Mouse (Mus musculus) megakaryocyte, embryonic 14.5 days (primary cell): ENCODE measurements around the gene Praf2. TPM values are rescaled to one million over a fixed set of nuclear protein-coding genes. Genes with fewer than 3 reads are reported as not detected.
"Not testable (repeated sequence)": the region's sequence is repeated elsewhere in the genome, so short reads cannot be mapped to it uniquely, and the experiment has no call there.

Source experiments
- H3K27me3 ChIP-seq: replicated peaks from 2 replicates; pipeline ENCODE3; 2012; ENCODE audit warnings: inconsistent platforms
- H3K36me3 ChIP-seq: replicated peaks from 2 replicates; pipeline ENCODE3; 2012; ENCODE audit warnings: low read length, inconsistent platforms, mixed read lengths
- H3K4me1 ChIP-seq: 2 replicates; pipeline ENCODE4 v1.6.1; 2012; ENCODE audit warnings: inconsistent platforms
- H3K4me3 ChIP-seq: replicated peaks from 2 replicates; pipeline ENCODE3; 2012; ENCODE audit warnings: moderate library complexity, mild to moderate bottlenecking, inconsistent platforms
- H3K9me3 ChIP-seq: 2 replicates; pipeline ENCODE4 v1.6.1; 2012; ENCODE audit warnings: inconsistent platforms
- FLI1 ChIP-seq: IDR thresholded peaks from 2 replicates; pipeline ENCODE4 v1.6.1; 2012; ENCODE audit warnings: low read length, inconsistent platforms, mixed read lengths
- GATA1 ChIP-seq: IDR thresholded peaks from 3 replicates; pipeline ENCODE4 v1.6.1; 2012; ENCODE audit warnings: mixed read lengths, low read length, inconsistent platforms, borderline replicate concordance
- polyA plus RNA-seq: library from polyadenylated mRNA; stranded (reverse); fragments of >175 nt; gene quantifications from 2 replicates; pipeline ENCODE4 v1.2.3, GENCODE M21; 2012; ENCODE audit warnings: low replicate concordance; ENCODE audit not compliant: insufficient read depth

Praf2 gene
- polyA plus RNA-seq, 1 experiment: 28.2 TPM

- 0 out of 2 replicates have a peak, but pooled peaks cover 8% of the 10 kb centered on the region for H3K4me1 ChIP-seq
- no peak overlapping the region for H3K4me3 ChIP-seq
- H3K27me3 ChIP-seq: no peaks in the 10 kb centered on the region
- no peaks in the 10 kb centered on the region for H3K9me3 ChIP-seq
- no peaks in the 10 kb centered on the region for H3K36me3 ChIP-seq
- TF ChIP-seq FLI1 (no peak), GATA1 (no peak)
Measured at GRCm38 (mm10) chrX:7740082-7740819, 12.0 kb downstream of the Praf2 start.

GRCm38 (mm10) chrX:7741103-7741502 lies 12.9 kb downstream of the Praf2 start:
- Histone ChIP-seq H3K4me1 (0 out of 2 replicates have a peak, but pooled peaks cover 8% of the 10 kb centered on the region), H3K36me3 (no peaks in the 10 kb centered on the region), H3K9me3 (no peaks in the 10 kb centered on the region), H3K27me3 (no peaks in the 10 kb centered on the region), H3K4me3 (no peak overlapping the region)
- no peak for TF ChIP-seq FLI1
- no peak for TF ChIP-seq GATA1

- no peak overlapping the region for H3K4me3 ChIP-seq
- H3K9me3 ChIP-seq: no peaks in the 10 kb centered on the region
- no peaks in the 10 kb centered on the region for H3K27me3 ChIP-seq
Measured at GRCm38 (mm10) chrX:7743470-7743869, 15.2 kb downstream of the Praf2 start.

GRCm38 (mm10) chrX:7744940-7745339 lies 16.7 kb downstream of the Praf2 start:
- H3K9me3 ChIP-seq: no peaks in the 10 kb centered on the region
- no peak for TF ChIP-seq FLI1
- H3K4me3 ChIP-seq: no peak overlapping the region
- 0 out of 2 replicates have a peak, but pooled peaks cover 4% of the 10 kb centered on the region for H3K4me1 ChIP-seq
- no peaks in the 10 kb centered on the region for H3K36me3 ChIP-seq
- no peaks in the 10 kb centered on the region for H3K27me3 ChIP-seq

More at GRCm38 (mm10) chrX:7743470-7743869, 15.2 kb downstream of the Praf2 start:
- Histone ChIP-seq H3K36me3 (no peaks in the 10 kb centered on the region), H3K4me1 (0 out of 2 replicates have a peak, but pooled peaks cover 4% of the 10 kb centered on the region)
- TF ChIP-seq GATA1: no peak
- TF ChIP-seq FLI1: no peak

GRCm38 (mm10) chrX:7745429-7745828 lies 17.2 kb downstream of the Praf2 start:
- Histone ChIP-seq H3K4me1 (0 out of 2 replicates have a peak, but pooled peaks cover 4% of the 10 kb centered on the region), H3K27me3 (no peaks in the 10 kb centered on the region)
- TF ChIP-seq FLI1 (no peak), GATA1 (no peak)

GRCm38 (mm10) chrX:7750432-7751116 lies 22.3 kb downstream of the Praf2 start, which contains the start of gene Ccdc120:
Gene Ccdc120, minus strand, starts transcription at chrX:7750905.
- Histone ChIP-seq H3K4me1 (no peaks in the 10 kb centered on the region), H3K9me3 (no peaks in the 10 kb centered on the region), H3K36me3 (no peaks in the 10 kb centered on the region), H3K27me3 (no peaks in the 10 kb centered on the region), H3K4me3 (peak within 1 kb of the TSS; percentile 91)
- TF ChIP-seq GATA1: no peak
- no peak for TF ChIP-seq FLI1

More at GRCm38 (mm10) chrX:7745429-7745828, 17.2 kb downstream of the Praf2 start:
- H3K9me3 ChIP-seq: no peaks in the 10 kb centered on the region
- no peak overlapping the region for H3K4me3 ChIP-seq
- no peaks in the 10 kb centered on the region for H3K36me3 ChIP-seq

GRCm38 (mm10) chrX:7753627-7754026 lies 25.4 kb downstream of the Praf2 start:
- H3K4me3 ChIP-seq, H3K9me3 ChIP-seq, H3K4me1 ChIP-seq, H3K27me3 ChIP-seq, H3K36me3 ChIP-seq: not testable (repeated sequence)

- H3K4me1 ChIP-seq: peaks cover 34% of the 10 kb centered on the region
- no peak for TF ChIP-seq GATA1
- no peak for TF ChIP-seq FLI1
- H3K36me3 ChIP-seq: peaks cover 21% of the 10 kb centered on the region
- peak within 1 kb of the TSS; percentile 96 for H3K4me3 ChIP-seq
- H3K27me3 ChIP-seq: no peaks in the 10 kb centered on the region
- no peaks in the 10 kb centered on the region for H3K9me3 ChIP-seq
Measured at GRCm38 (mm10) chrX:7762137-7762920, 34.1 kb downstream of the Praf2 start, which contains the start of gene Tfe3. Gene Tfe3, plus strand, starts transcription at chrX:7762560.

GRCm38 (mm10) chrX:7762921-7763197 lies 34.6 kb downstream of the Praf2 start:
- Histone ChIP-seq H3K4me1 (peaks cover 34% of the 10 kb centered on the region), H3K4me3 (peak overlapping the region; percentile 96), H3K27me3 (no peaks in the 10 kb centered on the region), H3K9me3 (no peaks in the 10 kb centered on the region), H3K36me3 (peaks cover 27% of the 10 kb centered on the region)
- TF ChIP-seq GATA1: no peak
